Mouse (Mus musculus) E14TG2a.4 (cell line): ENCODE measurements around the gene Tmbim1.

Experiments used
- CTCF ChIP-seq: conservative IDR thresholded peaks from 2 replicates; pipeline ENCODE4 v1.5.1; 2014; ENCODE audit warnings: low read length
- NANOG ChIP-seq: IDR thresholded peaks from 2 replicates; pipeline ENCODE4 v1.6.1; 2014; ENCODE audit warnings: borderline replicate concordance, low read length, mixed read lengths
- POU5F1 ChIP-seq: IDR thresholded peaks from 2 replicates; pipeline ENCODE4 v1.6.1; 2014; ENCODE audit warnings: low read length, borderline replicate concordance

- TF ChIP-seq CTCF = no peak
- no peak for TF ChIP-seq NANOG
- no peak for TF ChIP-seq POU5F1
These were observed 13.3 kb upstream of the Tmbim1 start for GRCm38 (mm10) chr1:74318711-74319110.
